In genomic region chrX:13456544-13456943, GRCm38 (mm10) we compare ENCODE assay signal across 5 mouse cellular contexts. TPM values are rescaled to one million over a fixed set of nuclear protein-coding genes. Genes with fewer than 3 reads are reported as not detected.
"Had no signal": no experiment of that assay in that cellular context is flagged by ENCODE, and none has a peak within 500 bp of the region (broad histone marks: within the 10 kb centered on the region; RNA-seq: fewer than 3 reads in every experiment).

No protein-coding gene starts in this region.

RNA-seq across cellular contexts. Expression of gene Nyx, which starts 9.4 kb away (rescaled TPM):
- total RNA-seq: megakaryocyte progenitor cell, adult 5-6 weeks had no signal
- polyA plus RNA-seq: liver, embryonic 11.5 days; liver, embryonic 15.5 days; macrophage; neural tube, embryonic 11.5 days had no signal
